Mouse (Mus musculus) CD8-positive naive resting alpha-beta T cell, adult 2 months (primary cell): ENCODE data around the gene Bid.
"Not testable (repeated sequence)": the region's sequence is repeated elsewhere in the genome, so short reads cannot be mapped to it uniquely, and the experiment has no call there.

ENCODE experiments used
- DNase-seq, 2 experiments: peaks; one replicate each; pipeline ENCODE4 v3.0.0; 2022; ENCODE audit warnings: low read depth in 2 of 2, low spot score in 2 of 2

Gene Bid

DNA sequence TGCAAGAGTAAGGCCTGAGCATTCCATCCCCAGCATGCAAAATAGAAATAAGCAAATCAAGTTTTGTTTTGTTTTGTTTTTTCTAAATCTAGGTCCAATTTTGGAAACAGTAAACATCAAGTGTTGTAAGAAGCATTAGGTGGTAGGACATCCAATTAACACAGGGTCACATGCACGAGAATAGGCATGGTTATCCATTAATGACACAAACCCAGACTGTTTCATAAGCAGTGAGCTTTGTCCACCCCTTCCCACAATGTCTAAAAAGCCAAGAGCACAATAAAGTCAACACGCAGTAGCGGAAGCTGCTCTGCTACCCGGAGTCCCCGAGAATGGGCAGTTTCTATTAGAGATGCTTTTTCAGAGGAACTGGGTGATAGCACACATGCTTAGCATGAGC lies 11.5 kb downstream of the Bid start:
- no peak for DNase-seq

DNA sequence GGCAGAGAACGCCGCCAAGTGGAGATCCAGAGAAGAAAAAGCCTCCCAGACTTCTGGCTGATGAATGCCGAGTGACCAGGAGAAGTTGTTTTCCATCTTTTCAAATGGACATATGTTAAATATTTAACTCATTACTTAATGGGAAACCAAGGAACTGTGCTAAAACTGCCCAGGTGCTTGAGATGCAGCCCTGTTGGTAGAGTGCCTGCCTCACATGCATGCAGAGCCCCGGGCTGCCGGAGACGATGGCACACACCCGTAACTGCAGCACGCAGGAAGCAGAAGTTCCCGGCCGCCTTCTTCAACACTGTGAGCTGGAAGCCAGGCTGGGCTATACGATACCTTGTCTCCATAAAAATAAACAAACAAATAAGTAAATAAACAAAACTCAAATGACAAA lies 12.7 kb downstream of the Bid start:
- DNase-seq: no peak

DNA sequence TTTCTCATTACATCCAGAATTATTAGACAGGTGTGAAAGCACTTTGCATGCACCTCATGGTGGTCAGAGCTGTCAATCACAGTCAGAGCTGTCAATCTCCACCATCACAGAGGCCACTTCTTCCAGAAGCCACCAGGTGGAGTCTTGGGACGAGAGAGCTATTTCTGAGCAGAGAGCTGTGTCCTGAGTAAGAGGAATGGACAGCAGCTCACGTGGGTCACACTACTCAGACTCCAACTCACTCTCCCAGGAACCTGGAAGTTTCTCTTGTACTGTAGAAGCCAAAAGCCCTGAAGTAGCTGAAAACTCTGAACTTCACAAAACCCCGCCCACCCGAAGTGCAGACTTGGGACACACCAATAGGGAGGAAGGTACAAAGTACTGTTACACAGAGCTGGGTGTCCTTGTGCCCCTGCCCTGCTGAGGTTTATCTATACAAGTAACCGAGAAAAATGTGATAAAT lies 13.2 kb downstream of the Bid start:
- DNase-seq: no peak

DNA sequence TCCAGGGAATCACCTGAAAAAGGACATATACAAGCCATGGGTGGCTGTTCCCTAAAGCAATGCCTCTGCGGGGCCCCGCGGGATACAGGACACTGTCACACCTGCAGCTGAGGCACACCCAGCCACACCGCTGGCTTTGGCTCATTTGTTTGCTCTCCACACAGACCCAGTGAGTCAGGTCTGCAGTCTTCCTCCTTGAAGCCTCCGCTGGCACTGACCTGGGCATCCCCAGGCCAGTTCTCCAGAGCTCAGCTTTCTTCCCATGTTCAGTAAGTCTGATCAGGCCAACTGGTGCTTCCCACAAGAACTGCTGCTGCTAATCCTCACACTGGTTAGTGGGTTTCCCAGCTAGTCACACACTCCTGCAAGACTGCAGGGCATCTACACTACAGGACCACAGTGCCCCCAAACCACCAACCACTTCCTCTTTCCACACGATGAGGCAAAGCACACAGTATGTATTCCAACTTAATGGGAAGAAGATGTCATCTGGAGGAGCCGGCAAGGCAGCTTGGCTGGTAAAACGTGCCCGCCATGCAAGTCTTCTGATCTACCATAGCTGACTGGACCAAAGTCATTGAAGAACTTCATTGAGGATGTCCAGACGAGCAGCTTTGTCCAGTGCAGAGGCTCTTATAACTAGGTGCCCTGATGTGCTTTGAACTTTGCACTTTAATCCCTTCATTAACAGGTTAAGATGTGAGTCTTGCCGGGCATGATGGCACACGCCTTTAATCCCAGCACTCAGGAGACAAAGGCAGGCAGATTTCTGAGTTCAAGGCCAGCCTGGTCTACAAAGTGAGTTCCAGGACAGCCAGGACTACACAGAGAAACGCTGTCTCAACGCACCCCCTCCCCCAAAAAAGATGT lies 14.6 kb downstream of the Bid start:
- no peak for DNase-seq

DNA sequence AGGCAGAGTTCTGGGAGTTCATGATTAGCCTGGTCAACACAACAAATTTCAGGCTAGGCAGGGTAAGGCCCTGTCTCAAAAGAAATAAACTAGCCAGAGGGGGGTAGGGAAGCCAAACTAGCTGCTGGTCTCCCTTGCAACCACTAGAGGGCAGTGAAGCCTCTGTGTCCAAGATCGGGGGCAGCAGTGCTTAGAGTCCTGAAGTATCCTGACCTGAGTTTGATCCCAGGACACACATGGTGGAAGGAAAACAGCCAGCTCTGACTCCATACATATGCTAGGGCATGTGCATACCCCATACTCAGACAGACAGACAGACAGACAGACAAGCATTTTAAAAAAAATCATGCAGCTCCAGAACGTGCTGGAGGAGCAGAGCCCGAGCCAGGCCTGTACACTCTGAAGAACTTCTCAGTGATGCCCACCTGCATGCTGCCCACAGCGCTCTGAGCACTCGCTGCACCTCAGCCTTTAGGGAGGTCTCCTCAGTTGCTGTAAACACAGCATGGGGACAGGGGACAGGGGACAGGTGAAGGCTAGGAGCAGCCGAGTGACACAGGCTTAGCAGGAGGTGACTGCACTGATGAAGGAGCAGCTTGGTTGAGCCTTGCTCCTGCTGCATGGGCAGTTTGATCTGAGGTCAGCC lies 18.3 kb downstream of the Bid start:
- peak in 1 of 2 experiments; percentile 34 for DNase-seq

DNA sequence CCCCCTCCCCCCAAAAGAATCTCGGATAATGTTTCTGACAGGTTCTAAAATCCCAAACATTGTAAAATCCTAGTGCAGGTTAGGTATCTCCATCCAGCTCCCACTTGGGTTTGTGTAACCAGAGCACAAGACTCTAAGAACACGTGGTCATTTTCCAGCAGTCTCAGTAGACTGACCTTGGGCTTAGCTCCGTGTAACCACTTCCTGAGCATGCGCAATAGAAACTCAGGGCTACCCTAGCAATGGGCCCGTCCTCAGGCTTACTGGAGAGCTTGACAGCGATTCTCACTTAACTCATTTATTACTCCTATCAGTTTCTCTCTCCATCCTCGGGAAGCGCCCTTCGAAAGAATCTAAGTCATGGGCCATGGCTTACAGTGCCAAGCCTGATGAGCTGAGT lies 22.1 kb downstream of the Bid start:
- no peak for DNase-seq

DNA sequence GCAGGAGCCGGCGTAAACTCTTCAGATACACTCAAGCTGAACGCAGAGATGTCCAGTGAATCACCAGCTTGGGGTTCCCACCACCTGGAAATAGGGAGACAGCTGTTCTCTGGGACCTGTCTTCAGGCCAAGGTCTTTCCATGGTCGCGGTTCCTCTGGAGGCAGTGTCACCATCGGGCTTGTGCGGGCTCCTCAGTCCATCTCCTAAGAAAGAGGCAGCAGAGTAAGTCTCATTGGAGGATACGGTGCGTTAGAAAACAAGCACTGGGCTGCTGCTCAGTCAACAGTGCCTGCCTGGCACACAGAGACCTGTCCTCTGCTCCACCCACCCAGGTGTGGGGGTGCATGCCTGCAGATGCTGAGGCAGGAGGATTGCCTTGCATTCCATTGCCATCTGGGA lies 22.6 kb downstream of the Bid start:
- no peak for DNase-seq

DNA sequence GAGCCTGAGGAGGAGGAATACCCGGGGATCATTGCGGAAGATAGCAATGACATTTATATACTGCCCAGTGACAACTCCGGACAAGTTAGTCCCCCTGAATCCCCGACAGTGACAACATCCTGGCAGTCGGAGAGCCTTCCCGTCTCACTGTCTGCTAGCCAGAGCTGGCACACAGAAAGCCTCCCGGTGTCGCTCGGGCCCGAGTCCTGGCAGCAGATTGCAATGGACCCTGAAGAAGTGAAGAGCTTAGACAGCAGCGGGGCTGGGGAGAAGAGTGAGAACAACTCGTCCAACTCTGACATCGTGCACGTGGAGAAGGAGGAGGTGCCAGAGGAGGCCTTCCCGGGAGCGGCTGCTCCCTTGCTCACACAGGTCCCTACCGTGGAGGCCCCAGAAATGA lies 30.0 kb downstream of the Bid start:
- no peak for DNase-seq

DNA sequence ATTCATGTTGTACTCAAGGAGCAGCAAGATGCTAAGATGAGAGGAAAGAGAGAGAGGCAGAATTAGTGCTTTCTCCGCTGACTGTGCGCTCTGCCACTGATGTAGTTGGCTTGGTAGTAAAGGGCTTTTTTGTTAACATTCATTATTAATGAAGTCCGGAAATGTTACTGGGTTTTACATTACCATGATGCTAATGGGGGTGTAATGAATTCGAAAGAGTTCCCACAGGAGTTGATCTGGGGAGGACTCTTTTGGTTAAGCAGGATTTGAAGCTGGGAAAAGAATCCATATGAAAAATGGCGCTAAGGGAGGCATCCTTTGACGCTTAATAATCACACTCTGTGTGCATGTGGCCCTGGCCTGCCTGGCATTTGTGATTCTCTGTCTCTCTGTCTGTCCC lies 32.2 kb downstream of the Bid start:
- DNase-seq: no peak

DNA sequence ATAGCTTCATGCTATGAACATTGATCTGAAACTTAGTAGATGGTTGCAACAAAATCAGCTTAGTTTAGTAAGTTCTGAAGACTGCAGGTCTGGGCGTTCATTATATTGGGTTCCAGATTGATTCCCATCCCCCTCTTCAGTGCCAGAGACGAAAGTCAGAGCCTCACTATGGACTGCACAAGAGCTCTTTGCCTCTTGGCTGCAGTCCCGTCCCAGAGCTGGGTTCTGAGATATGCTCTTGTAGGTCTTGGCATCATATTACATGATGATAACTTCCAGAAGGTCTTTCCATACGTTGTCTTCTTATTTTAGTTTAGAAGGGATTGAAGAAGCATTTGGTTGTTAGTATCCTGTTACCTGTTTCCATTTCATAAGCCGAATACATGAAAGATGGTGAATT lies 37.6 kb downstream of the Bid start:
- no peak for DNase-seq

DNA sequence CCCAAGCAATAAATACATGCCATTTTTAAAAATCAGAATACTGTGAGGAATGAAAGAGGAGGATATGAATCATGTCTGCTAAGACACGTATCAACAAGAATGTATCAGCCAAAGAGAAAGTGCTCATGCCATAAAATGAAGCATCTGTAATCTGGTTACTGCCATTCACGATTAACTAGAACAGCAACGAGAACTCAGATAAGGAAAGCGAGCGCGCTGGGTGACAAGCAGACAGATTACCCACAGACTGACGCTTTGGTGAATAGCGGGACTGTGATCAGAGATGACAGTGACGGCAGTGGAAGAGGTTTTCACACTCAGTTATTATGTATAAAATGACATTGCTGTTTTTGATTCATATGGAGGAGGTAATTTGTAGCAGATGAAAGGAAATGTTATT lies 42.8 kb downstream of the Bid start:
- DNase-seq: no peak

DNA sequence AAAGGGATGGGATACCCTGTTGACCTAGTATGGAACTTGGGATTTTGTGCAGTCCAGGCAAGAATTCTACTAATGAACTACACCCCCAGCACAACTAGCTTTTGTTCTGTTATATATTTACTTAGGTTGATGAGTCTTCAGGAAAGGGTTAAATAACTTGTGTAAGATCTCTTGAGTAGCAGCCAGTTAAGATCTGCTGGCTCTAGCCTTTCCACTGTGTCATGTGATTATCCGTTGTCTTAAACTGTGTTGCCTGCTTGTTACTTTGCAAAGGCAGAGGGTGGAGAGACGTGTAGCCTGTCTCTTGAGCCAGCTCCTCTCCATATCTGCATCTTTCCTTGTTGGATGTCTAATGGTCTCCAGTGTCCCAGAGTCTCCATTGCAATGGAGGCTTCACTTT lies 45.4 kb downstream of the Bid start:
- DNase-seq: no peak

DNA sequence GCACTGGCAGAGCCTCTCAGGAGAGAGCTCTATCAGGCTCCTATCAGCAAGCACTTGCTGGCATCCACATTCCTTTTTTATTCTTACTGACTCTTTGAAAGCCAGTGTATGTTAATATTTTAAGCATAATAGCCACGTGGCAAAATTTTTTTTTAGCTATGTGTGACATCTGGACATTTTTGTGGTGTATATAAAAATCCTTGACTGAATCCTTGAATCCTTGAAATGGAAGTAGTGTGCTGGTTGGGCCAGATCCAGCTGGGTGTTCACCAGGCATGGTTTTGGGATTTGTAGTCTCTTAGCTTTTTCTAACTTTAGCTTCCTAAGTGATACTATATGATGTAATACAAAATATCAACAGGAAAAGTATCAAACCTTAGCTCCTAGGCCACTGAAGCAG lies 47.8 kb downstream of the Bid start:
- DNase-seq: no peak

DNA sequence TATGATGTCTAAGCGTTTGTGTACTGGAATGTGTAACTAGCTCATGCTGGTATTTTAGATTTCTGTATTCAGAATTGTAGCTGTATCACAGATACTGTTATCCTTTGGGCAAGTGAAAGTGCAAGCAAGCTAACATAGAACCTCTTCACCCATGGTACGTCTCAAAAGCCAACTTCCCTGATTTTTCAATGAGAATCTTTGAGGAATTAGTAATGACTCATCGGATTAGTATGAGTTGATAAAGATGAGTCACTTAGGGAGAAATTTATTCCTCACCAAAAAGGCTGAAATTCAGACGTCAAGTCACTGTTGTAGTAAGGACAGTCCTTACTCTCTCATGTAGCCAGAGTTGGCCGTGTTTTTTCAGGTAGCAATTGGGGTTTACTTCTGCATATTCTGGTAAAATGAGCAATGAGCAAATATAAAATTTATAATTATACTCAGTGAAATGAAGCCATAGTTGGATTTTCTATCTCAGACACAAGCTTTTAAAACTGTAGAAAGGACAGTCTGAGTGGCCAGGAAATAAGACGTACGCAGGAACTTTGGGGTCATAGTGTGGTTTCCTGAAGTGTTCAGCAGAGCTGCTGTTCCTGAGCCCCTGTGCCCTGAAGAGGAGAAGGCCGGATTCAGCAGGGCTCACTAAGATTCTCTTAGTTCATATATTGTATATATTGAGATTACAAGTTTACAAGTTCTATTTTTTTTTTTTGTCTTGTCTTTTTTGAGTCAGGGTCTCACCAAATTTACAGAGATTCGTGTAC lies 50.4 kb downstream of the Bid start:
- DNase-seq: no peak

DNA sequence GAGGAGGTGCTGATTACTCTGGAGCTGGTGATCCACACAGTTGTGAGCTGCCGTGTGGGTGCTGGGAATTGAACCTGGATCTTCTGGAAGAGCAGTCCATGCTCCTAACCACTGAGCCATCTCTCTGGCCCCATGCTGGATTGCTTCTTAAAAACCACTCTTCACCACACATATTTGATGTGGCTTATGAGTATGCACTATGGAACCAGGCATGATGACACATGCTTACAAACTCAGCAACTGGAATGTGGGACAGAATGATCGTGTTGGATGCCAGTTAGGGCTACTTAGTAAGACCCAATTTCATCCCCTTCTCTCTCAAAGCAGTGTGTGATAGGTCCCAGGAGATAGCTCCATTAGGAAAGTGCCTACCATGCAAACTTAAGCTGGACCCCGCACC lies 56.6 kb downstream of the Bid start:
- DNase-seq: no peak

DNA sequence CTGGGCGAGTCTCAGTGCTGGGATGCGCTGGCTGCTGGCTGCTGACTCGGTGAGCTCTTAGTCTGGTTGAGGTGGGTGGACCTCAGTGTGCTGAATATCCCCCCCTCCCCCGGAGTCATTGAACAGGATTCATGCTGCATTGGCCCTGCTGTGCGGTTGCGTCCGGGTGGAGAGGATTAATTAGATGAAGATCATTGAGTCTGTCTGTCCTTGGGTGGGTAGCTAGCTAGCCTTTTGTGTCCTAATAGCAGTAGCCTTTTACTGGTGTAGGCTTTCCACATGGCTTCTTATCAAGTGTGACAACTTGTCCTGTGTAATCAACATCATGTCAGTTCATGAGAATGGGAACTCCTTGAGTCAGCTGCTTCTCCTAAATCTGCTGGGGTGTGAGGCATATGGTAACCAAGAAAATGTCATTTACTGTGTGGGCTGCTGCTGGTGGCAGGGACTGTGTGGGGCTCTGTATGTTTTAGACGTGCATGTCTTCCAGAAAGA lies 58.4 kb downstream of the Bid start:
- DNase-seq: no peak

DNA sequence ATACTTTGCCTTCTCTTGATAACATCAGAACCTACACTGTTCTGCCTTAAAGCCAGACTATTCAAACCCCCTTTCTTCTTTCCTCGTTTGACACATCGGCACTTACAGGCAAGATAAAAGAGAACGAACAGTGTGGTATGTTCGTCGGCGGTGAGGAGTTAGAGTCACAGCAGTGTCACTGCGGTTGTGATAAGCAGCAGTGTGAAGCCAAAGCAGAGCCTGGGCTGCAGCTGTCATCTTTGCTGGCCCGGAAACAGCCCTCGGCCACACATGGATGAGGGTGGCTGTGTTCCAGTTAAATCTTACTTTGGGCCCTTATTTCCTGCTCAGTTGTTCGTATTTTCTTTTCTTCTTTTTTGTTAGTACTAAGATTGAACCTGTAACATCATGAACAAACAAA lies 62.2 kb downstream of the Bid start:
- no peak for DNase-seq

DNA sequence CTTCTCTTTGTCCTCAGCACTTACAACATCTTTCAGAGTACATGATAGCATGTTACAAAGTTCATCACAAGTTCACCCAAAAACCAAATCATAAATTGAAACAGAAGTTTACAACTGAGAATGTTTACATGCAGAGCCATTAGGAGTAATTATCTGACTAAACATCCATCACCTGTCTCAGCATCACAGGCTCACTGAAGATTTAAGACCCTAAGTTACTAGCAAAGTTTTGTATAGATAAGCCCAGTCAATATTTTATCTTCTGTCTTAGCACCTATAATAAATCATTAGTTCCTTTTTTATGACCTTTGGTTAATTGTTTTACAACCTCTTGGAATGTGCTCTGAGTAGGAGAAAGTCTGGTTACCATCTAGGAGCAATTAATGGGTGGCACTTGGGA lies 65.9 kb downstream of the Bid start:
- not testable (repeated sequence) for DNase-seq
